Mouse (Mus musculus) hindbrain, postnatal 0 days (tissue): ENCODE measurements around the gene Prpf8. TPM values are rescaled to one million over a fixed set of nuclear protein-coding genes. Genes with fewer than 3 reads are reported as not detected.
A peak's percentile ranks its signal among the peaks of the same experiment; 100 is the strongest.

Experiments
- ATAC-seq: fragments of 200-750 bp; cut with Nextera tagmentation; 2 replicates; pipeline ENCODE4 v1.8.0; 2017; ENCODE audit warnings: mild to moderate bottlenecking, moderate TSS enrichment, moderate library complexity
- DNase-seq: peaks from one replicate; pipeline ENCODE4 v3.0.0-alpha.2; 2015; ENCODE audit warnings: low spot score
- H3K27ac ChIP-seq: fragments of 300-500 bp; sonication (generic); 2 replicates; pipeline ENCODE4 v1.5.1; 2014; ENCODE audit warnings: mild to moderate bottlenecking
- H3K27me3 ChIP-seq: fragments of 300-500 bp; sonication (generic); 2 replicates; pipeline ENCODE4 v1.6.1; 2014; ENCODE audit warnings: low read length, mixed read lengths; ENCODE audit not compliant: insufficient read depth
- H3K36me3 ChIP-seq: fragments of 300-500 bp; sonication (generic); 2 replicates; pipeline ENCODE4 v1.6.1; 2014; ENCODE audit warnings: low read length, mixed read lengths; ENCODE audit not compliant: insufficient read depth
- H3K4me1 ChIP-seq: fragments of 300-500 bp; sonication (generic); 2 replicates; pipeline ENCODE4 v1.6.1; 2014; ENCODE audit warnings: antibody characterized with exemption, low read length, mixed read lengths; ENCODE audit not compliant: insufficient read depth
- H3K4me2 ChIP-seq: fragments of 300-500 bp; sonication (generic); 2 replicates; pipeline ENCODE4 v1.6.1; 2014; ENCODE audit warnings: low read depth, mild to moderate bottlenecking, low read length, moderate library complexity, mixed read lengths
- H3K4me3 ChIP-seq: fragments of 300-500 bp; sonication (generic); 2 replicates; pipeline ENCODE4 v1.5.1; 2014; ENCODE audit warnings: low read length
- H3K9ac ChIP-seq: fragments of 300-500 bp; sonication (generic); replicated peaks from 2 replicates; pipeline ENCODE4 v1.6.1; 2014; ENCODE audit warnings: mild to moderate bottlenecking, low read length, moderate library complexity, mixed read lengths
- H3K9me3 ChIP-seq: fragments of 300-500 bp; sonication (generic); 2 replicates; pipeline ENCODE4 v1.6.1; 2016; ENCODE audit warnings: low read length, mixed read lengths
- CTCF ChIP-seq: IDR thresholded peaks from 2 replicates; pipeline ENCODE4 v1.5.1; 2016; ENCODE audit warnings: antibody characterized with exemption, control low read depth, low read depth
- WGBS: fragments of 180-500 bp; shearing (Covaris S2); extraction: QIAGEN DNeasy Blood & Tissue Kit; methylation state at CpG from one replicate; pipeline ENCODE4 v1.1.7; 2014; 5-methylcytosine and 5-hydroxymethylcytosine counted together
- polyA plus RNA-seq: library from polyadenylated mRNA; unstranded; fragments of >200 nt; fragmentation: Nextera tagmentation; extraction: Ambion mirVana; gene quantifications from 2 replicates; pipeline ENCODE4 v1.2.1, GENCODE M21; 2015
- total RNA-seq: library from RNA; depleted of rRNA; stranded (reverse); fragments of >200 nt; gene quantifications from 2 replicates; pipeline ENCODE4 v1.2.3, GENCODE M21; 2014

The Prpf8 gene
- total and polyA plus RNA-seq, 2 experiments from 2014 or later = 29.4 to 118 TPM

- Histone ChIP-seq H3K9me3 (no peaks in the 10 kb centered on the region), H3K9ac (peak overlapping the region; percentile 38), H3K27ac (no peak overlapping the region), H3K4me3 (peak overlapping the region; percentile 25), H3K36me3 (peaks cover 11% of the 10 kb centered on the region), H3K4me2 (peak overlapping the region; percentile 60), H3K4me1 (peaks cover 11% of the 10 kb centered on the region), H3K27me3 (no peaks in the 10 kb centered on the region)
- TF ChIP-seq CTCF = no peak
- DNase-seq (no peak), ATAC-seq (peak; percentile 54; the same call in 1 of the 2 replicates)
- 20% methylated on average over 19 of the region's 19 CpGs for WGBS
These were observed 19.0 kb upstream of the Prpf8 start for GRCm38 (mm10) chr11:75467512-75468215.

- Histone ChIP-seq H3K4me1 (0 out of 2 replicates have a peak, but pooled peaks cover 5% of the 10 kb centered on the region), H3K4me3 (peak overlapping the region; percentile 25; the same call in 1 of the 2 replicates), H3K4me2 (peak overlapping the region; percentile 60), H3K36me3 (peaks cover 11% of the 10 kb centered on the region), H3K9me3 (no peaks in the 10 kb centered on the region), H3K9ac (peak overlapping the region; percentile 38; the same call in 1 of the 2 replicates), H3K27me3 (no peaks in the 10 kb centered on the region), H3K27ac (no peak overlapping the region)
- TF ChIP-seq CTCF = no peak
- no peak for DNase-seq
- no peak for ATAC-seq
- WGBS = 69% methylated on average over 7 of the region's 7 CpGs
These were observed 18.2 kb upstream of the Prpf8 start for GRCm38 (mm10) chr11:75468410-75468809.

GRCm38 (mm10) chr11:75469261-75469660, 17.4 kb upstream of the Prpf8 start:
- H3K36me3 ChIP-seq = peaks cover 11% of the 10 kb centered on the region
- H3K27ac ChIP-seq = no peak overlapping the region
- TF ChIP-seq CTCF = no peak
- DNase-seq (no peak), ATAC-seq (no peak)
- H3K9me3 ChIP-seq = no peaks in the 10 kb centered on the region
- H3K4me2 ChIP-seq = no peak overlapping the region
- no peaks in the 10 kb centered on the region for H3K27me3 ChIP-seq
- H3K9ac ChIP-seq = no peak overlapping the region
- WGBS = 83% methylated on average over 4 of the region's 4 CpGs
- 0 out of 2 replicates have a peak, but pooled peaks cover 5% of the 10 kb centered on the region for H3K4me1 ChIP-seq
- H3K4me3 ChIP-seq = no peak overlapping the region

- TF ChIP-seq CTCF = no peak
- ATAC-seq (no peak), DNase-seq (no peak)
- no peak overlapping the region for H3K27ac ChIP-seq
- no peak overlapping the region for H3K9ac ChIP-seq
- no peak overlapping the region for H3K4me2 ChIP-seq
- H3K4me3 ChIP-seq = no peak overlapping the region
- WGBS = 91% methylated on average over 3 of the region's 3 CpGs
- H3K4me1 ChIP-seq = 0 out of 2 replicates have a peak, but pooled peaks cover 5% of the 10 kb centered on the region
- no peaks in the 10 kb centered on the region for H3K9me3 ChIP-seq
- no peaks in the 10 kb centered on the region for H3K27me3 ChIP-seq
- peaks cover 4% of the 10 kb centered on the region; the same call in 1 of the 2 replicates for H3K36me3 ChIP-seq
These were observed 15.9 kb upstream of the Prpf8 start for GRCm38 (mm10) chr11:75470675-75471074.

- DNase-seq (no peak), ATAC-seq (no peak)
- no peak for TF ChIP-seq CTCF
- Histone ChIP-seq H3K4me2 (no peak overlapping the region), H3K36me3 (no peaks in the 10 kb centered on the region), H3K27ac (no peak overlapping the region), H3K4me3 (no peak overlapping the region), H3K9me3 (no peaks in the 10 kb centered on the region), H3K27me3 (no peaks in the 10 kb centered on the region), H3K4me1 (0 out of 2 replicates have a peak, but pooled peaks cover 3% of the 10 kb centered on the region), H3K9ac (no peak overlapping the region)
- WGBS = 83% methylated on average over 11 of the region's 11 CpGs
These were observed 14.0 kb upstream of the Prpf8 start for GRCm38 (mm10) chr11:75472469-75473081.

- ATAC-seq (no peak), DNase-seq (no peak)
- H3K4me2 ChIP-seq = no peak overlapping the region
- H3K36me3 ChIP-seq = no peaks in the 10 kb centered on the region
- no peaks in the 10 kb centered on the region for H3K4me1 ChIP-seq
- H3K9ac ChIP-seq = no peak overlapping the region
- WGBS = 67% methylated on average over 7 of the region's 7 CpGs
- no peaks in the 10 kb centered on the region for H3K27me3 ChIP-seq
- no peak overlapping the region for H3K4me3 ChIP-seq
- no peaks in the 10 kb centered on the region for H3K9me3 ChIP-seq
- H3K27ac ChIP-seq = no peak overlapping the region
- no peak for TF ChIP-seq CTCF
These were observed 13.2 kb upstream of the Prpf8 start for GRCm38 (mm10) chr11:75473376-75473775.
